Mouse (Mus musculus): ENCODE data around the gene Cerkl.

GRCm38 (mm10) chr2:79449371-79449770 is 7.2 kb downstream of the Cerkl start:
- TF ChIP-seq CTCF (IDR thresholded peaks at IDR 0.05; ENCODE audit: borderline replicate concordance, insufficient read depth, low read depth, low read length), result no peak
- TF ChIP-seq POLR2A (IDR thresholded peaks at IDR 0.05; ENCODE audit: borderline replicate concordance, insufficient read depth, low read length), result no peak

Measured in cerebellum, adult 2 months (tissue).